Mouse (Mus musculus) layer of hippocampus, postnatal 10 days (tissue): ENCODE results near the gene Nek10. TPM values are rescaled to one million over a fixed set of nuclear protein-coding genes. Genes with fewer than 3 reads are reported as not detected.
"Not testable (repeated sequence)": the region's sequence is repeated elsewhere in the genome, so short reads cannot be mapped to it uniquely, and the experiment has no call there.

Experiments
- DNase-seq, 2 experiments: peaks; one replicate each; pipeline ENCODE4 v3.0.0; 2021; ENCODE audit warnings: low spot score in 2 of 2
- long read RNA-seq: library from polyadenylated mRNA; stranded (forward); transcript quantifications from one replicate; pipeline ENCODE4 v2.0.0, GENCODE M21; 2023
- total RNA-seq, 2 experiments: library from RNA; stranded (reverse); gene quantifications; 2 replicates each; pipeline ENCODE4 v1.2.3; 2021

Nek10 gene
- total RNA-seq = 1 to 10 TPM; 1.9 to 2.6 TPM
- long read RNA-seq = 0 reads

DNA sequence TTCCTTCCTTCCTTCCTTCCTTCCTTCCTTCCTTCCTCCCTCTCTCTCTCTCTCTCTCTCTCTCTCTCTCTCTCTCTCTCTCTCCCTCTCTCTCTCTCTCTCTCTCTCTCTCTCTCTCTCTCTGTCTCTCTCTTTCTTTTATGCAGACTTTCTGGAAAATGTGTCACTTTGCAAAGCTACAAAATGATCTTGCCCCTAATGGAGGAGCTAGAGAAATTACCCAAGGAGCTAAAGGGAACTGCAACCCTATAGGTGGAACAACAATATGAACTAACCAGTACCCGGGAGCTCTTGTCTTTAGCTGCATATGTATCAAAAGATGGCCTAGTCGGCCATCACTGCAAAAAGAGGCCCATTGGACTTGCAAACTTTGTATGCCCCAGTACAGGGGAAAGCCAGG lies at the start of gene Nek10:
Gene Nek10, plus strand, starts transcription at position 301 of the 400 bp plus-strand sequence.
- DNase-seq = not testable (repeated sequence)

DNA sequence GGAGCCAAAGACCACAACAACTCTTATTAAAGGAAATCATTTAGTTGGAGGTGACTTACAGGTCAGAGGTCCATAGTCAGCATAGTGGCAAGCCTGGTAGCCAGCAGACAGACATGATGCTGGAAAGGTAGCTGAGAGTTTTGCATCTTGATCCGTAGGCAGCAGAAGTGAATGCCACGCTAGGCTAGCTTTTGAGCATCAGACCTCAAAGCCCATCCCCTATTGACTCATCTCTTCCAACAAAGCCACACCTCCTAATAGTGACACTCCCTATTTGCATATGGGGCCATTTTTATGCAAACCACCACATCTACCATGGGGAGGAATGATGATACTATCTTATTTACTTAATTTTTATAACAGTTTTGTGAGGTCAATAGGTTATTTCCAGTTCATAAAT lies 22.0 kb upstream of the Nek10 start:
- no peak for DNase-seq

DNA sequence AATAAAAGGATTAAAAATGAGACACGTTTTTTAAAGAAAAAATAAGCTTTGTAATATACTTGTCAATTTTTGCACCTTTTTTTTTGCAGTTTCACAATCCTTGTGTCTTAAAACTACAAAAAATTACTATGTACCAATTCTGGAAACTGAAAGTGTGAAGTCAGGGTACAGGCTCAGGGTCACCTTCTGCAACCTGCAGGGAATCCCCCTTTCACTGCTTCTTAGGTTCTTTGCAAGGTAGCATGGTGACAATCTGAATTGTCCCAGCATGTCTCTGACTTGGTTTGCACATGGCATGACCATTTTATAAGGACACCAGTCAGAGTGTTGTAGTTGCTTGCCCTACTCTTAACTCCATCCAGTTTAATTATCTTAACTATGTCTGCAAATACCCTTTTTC lies 19.0 kb upstream of the Nek10 start:
- DNase-seq = no peak

DNA sequence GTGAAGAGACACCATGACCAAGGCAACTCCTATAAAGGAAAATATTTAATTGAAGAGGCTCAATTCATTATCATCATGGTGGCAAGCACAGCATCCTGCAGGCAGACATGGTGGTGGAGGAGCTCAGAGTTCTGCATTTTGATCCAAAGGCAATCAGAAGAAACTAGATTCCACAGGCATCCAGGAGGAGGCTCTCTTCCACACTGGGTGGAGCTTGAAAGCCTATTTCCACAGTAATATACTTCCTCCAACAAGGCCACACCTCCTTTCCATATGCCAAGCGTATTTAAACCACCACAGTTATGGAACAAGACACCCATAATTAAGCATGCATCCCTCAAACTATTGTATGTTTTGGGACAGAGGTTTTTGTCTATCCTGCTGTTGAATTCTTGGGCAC lies 16.2 kb upstream of the Nek10 start:
- DNase-seq = no peak

DNA sequence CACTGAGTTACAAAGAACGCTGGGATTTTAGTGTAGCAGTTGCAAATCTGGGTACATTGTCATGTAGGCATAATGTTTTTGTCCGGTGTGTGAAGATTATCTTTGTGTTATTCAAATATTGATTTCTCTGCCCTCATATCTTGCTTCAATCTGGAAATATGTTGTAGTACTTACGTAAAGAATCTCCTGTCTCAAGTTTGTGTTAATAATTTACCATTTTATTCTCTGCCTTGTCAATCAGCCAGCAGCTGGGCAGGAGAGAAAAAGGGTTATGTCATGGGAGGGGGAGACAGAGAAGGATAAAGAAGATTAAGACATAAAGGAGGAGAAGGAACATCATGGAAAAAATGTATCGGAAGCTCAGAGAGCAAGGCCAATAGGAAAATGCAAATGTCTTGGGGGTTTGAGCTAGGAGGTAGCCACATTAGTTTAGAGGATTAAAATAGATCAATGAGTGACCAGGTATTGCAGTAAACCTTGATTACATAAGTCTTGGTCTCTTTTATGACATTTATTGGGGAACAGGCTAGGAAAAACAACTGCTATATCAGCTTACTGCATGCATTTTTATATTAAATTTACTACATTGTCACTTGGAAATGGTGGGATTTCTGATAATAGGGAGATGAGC lies 13.3 kb upstream of the Nek10 start:
- DNase-seq = no peak

DNA sequence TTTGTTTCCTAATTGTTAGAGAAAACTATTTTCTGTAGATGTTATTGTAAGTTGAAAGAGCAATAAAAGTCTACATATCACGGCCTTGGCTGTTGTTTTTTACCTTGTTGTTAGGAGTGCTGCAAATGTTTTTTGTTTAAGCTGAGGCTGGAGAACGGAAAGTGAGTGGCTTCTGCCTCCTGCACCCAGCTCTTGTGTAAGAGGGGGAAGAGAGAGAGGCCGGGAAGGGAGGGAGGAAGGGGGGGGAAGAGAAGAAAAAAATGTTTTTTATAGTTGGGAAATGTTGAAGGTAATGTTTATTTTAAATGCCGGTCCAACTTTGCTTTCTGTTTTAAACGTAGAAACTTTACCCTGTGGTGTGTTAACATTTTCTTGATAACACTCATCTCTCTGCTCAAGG lies 3.4 kb upstream of the Nek10 start:
- no peak for DNase-seq

DNA sequence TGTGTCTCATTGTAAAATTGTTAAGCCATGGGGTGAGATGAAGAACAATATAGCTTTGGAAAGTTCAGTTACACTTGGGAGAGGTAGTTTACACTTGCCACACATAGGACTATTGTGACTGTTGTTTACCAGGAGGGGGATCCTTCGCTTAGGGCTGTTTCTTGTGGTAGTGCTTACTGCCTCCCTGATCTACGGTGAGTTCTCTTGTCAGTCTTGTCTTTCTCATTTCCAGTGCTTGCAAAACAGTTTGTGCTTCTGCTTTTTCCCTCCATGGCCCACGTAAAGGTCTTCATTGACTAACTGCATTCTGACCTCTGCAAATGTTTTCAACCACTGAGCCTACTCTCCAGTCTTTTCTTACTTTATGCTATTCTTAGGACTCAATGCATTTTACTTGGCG lies 2.9 kb upstream of the Nek10 start:
- DNase-seq = no peak

DNA sequence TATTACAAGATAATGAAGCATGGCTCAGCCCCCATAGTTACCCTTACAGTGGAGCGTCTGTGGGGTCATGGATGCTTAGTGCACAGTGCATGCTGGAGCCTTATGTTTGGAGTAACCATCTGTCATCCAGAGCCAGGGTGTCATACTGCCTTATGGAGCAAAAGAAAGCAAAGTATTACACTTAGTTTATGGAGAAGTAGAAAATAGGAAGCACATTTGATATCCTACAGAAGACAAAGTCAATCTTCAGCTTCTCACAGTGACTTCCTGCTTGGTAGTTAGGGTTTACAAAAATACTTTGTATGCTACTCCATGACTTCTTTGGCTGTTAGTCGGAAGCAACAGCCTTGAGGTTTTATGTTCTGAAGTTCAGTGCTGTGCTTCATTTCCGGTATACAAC lies 2.4 kb upstream of the Nek10 start:
- no peak for DNase-seq

DNA sequence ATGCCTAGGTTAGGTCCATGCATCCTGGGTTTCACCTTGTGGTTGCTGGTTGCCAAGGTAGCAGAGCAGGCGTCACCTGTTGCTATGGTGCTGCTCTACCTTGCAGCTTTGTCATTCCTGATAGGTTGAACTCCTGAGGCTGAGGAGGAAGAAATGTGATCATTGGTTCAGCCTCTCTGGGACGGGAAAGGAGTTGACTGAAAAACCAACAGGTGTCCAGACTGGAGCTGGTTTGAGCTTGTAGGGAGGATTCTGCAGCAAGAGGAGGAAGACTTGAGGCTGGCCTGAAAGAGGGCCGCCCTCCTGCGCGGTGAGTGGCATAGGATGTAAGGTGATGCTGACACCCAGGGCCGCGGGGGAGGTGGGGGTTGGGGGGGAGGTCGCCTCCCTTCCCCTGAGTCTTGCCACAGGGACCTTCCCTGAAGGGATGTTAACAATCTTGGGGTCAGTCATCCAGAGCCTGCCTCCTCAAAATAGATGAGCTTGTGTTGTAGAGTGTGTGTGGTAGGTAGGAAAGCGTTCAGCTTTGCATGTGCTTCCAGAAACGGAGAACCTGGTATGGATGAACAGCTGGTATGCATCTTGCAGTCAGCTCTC lies 804 bp downstream of the Nek10 start:
- peak; percentile 27 to 28 for DNase-seq

DNA sequence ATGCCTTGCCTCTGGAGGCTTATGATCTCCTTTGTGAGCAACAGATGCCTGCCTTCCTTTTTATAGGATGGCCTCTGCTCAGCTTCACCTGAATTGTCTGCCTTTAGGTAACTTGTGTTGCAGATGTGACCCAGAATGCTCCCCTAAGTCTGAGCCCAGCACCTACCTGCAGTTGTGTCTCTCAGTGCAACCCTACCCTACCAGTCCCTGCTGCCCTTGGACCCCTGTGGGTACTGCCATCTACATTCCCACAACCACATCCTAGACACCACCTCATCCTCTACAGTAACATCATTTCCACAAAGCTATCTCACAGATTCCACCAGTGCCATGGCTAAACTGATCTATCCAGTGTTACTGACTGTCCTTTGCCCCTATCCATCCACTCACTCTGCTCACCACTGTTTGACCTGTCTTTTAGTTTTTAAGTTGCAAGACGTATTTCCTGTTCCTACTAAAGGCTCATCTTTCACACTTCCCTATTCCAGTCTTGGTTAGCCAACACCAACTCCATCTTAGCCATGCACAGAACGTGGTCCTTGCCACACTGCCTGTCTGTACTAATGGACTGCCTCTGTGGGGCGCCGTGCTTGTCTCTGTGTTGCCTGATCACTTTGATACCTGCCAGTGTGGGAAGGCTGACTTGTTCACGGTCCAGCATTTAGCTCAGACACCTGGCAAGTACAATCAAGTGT lies 1.4 kb downstream of the Nek10 start:
- DNase-seq = no peak

DNA sequence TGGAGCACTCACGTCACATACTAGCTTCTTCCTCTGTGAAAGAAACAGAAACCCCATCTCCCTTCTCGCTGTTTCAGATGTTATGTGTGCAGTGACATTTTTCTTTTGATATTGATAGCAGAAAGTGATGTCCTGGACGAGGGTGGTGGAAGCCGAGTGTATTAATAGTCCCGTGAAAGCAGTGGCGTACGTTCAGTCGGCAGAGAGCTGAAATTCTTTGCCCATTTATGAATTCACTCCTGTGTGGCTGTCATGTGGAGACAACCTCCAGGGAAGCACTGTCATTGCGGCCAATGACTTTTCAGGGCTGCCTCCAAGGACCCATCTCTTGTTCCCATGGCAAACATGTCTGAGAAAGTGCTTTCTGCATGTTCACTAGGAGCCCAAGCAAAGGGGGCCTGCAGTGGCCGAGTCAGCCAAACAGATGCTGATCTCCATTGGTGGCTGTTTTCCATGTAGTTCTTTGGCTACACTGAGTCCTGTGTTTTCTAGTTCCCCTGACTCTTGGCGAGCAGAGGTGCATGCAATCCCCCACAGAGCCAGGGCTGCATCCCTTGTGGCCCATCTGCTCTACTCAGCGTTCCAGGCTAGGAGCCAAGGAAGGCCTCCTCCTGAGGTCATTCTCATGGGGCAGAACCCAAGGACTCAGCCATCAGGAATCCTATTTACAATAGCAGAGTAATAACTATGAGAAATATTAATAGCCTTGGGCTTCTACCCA lies 29.5 kb downstream of the Nek10 start:
- peak; percentile 69 to 73 for DNase-seq

DNA sequence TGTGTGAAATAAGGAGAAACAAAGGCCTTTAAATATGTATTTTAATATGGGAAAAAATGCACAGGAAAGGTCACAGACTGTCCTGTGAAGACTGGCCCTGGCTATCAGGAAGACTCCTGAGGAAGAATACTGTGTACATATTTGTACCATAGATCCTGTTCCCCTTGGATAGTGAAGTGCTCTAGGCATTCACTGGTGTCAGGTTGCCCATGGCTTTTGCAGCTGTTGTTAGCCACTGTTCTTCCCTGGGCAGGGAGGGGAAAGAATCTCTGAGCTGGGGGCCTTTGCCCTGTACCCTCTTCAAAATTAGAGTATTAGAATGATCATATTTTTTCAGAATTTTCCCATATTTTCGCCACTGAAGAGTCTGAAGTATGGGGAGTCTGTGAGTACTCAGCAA lies 30.3 kb downstream of the Nek10 start:
- DNase-seq = no peak

DNA sequence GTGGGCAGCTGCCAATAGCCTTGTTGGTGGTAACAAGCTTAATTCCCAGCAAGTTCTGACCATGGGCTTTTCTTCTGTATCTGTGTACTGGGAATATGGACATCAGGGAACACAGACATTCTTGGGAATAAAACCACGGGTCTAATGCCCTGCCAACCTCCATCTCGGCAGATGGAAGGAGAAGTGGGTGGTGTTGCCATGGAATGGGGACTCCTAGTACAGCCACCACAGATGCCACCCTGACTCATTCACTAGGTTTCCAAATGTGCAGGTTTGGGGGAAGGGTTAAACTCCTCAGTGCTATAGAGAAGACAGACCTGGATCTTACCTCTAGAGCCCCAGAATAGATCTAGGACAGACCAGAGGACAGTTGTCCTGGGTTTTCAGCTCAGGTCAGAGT lies 31.1 kb downstream of the Nek10 start:
- DNase-seq = no peak

DNA sequence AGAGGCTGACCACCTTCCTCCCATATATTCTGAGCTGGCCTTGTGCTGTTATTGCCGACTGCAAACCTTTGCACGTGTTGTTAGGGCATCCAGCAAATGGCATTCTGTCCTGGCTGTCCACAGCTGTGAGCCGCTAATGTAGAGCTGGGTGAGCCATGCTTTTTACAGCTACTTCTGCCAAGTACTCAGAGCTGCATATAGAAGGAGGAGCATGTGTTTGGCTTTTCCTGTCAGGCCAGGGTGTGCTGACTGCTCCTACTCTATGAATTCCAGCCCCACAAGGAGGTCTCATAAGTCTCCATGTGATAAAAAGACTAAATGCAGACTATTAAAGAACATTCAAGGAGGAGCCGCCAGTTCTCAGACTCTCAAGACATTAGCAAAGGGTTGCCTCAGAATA lies 34.4 kb downstream of the Nek10 start:
- no peak for DNase-seq

DNA sequence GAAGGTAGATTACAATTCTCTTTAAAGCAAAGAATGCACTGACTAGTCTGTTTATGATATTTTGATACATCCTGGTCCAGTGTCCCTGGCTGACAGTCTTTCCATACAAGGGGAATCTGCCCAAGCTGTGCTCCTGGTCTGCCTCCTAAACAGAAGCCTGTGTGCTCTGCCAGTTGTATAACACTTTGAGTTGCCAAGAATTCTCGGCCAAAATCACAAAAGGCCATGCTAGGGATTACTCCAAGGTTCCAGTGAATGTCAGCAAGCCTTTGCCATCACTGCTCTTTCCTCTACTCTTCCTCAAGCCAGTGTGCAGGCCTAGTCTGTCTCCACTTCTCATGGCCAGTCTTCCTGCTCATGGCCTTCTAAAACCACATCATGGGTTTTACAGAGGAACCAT lies 34.9 kb downstream of the Nek10 start:
- DNase-seq = no peak

DNA sequence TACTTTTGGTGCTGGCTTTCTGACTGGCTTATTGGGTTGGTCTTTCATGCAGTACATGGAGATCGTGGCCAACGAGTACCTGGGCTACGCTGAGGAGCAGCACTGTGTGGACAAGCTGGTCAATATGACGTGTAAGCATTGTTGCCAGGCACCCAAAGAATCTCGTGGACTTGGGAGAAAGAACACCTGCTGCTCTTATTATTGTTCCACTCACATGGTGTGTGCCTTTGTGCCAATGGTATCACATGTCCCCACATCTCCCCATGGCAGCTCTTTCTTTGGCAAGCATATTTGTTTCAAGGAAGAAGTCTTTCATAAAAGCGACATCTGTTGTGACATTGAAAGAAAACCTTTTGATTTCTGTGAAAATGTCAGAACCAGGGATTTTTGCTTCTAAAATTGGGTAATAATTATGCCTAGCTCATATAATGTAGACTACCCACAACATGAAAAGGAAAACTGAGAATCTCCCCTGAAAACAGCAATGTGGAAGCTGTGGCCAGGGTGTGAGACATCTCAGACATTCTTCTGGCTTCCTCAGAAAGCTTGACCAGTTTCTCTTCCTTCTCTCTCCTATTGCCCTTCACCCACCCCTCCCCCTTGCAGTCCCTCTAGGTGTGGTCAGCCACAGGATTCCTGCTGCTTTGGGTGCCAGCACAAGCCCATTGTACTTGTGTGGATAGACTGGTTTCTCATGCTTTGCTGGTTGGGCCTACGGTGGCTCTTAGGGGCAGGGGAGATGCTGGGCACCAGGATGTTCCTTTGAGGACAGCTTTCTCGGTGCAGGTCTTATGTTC lies 39.7 kb downstream of the Nek10 start:
- no peak for DNase-seq

DNA sequence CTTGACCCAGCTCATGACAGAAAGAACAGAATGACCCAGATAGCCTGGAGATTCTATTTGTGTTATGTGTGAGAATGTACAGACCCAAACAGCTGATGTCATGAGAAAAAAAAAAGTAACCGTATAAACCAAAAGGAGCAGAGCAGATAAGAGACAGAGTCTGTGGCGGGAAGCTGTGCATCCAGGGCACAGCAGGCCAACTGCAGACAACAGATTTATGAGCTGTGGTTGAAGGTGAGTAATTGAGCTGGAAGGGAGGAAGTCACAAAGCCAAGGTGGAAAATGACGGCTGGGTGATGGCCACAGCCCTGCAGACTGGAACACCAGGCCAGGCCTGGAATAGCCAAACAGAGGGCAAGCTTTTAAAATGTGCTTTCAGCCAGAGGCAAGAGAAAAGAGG lies 49.6 kb downstream of the Nek10 start:
- DNase-seq = no peak

DNA sequence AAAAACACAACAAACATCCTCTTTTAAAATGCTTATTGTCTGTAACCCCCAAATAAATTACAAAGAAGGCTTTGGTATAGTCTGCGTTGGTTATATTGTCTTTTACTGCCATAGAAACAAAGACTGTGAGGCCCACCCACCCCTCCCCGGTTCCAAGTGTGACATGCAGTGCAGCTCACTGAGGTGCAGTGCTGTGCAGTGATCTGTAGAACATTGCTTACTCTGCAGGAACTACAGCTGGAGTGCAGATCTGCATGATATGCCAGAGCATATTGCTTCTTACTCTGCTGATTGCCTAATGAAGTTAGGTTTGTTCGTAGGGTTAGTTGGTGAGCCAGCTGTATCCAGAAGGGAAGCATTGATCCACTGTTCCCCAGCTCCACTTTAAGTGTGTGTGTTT lies 57.1 kb downstream of the Nek10 start:
- no peak for DNase-seq

DNA sequence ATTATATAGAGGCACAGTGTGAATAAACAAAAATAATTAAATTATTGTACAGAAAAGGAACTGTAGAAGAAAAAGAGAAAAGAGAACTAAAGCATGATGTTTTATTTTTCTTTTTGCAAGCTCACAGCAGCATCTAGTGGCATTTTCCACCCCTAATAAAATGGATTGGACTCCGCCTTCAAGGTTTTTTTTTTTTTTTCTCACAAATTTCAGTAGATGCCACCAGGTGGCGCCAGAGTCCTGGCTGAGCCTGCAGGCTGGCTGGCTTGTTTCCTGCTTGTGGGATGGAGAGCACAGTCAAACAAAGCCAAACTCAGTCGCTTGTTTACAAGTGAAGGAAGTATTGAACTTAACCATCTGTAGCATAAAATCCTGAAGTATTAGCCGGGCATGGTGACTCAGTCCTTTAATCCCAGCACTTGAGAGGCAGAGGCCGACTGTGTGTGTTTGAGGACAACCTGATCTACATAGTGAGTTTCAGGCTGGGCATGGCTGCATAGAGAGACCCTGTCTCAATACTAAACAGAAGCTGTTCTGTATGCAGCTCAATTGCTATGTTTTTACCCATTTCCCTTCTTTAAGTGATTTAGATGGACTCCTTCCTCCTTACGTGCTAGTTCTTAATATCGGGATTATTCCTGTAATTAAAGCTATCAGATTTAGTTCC lies 60.6 kb downstream of the Nek10 start:
- peak; percentile 89 to 92 for DNase-seq

DNA sequence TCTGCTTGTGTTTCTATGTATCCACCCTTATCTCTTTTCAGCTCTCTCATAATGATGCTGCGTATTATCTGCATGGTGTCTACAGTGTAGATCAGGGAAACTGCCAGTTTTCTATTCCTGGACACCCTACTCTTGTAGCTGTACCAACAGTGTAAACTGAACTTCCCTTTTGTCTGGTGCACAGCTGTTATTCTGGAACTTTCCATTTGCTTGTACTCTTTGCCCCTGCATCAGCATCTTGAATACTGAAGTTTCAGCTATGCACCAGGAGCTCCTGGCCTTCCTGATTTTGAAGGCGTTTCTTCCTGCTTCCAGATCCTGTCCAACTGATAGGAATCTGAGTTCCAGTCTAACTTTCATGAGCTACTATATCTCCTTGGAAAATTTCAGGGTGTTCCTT lies 66.0 kb downstream of the Nek10 start:
- no peak for DNase-seq

DNA sequence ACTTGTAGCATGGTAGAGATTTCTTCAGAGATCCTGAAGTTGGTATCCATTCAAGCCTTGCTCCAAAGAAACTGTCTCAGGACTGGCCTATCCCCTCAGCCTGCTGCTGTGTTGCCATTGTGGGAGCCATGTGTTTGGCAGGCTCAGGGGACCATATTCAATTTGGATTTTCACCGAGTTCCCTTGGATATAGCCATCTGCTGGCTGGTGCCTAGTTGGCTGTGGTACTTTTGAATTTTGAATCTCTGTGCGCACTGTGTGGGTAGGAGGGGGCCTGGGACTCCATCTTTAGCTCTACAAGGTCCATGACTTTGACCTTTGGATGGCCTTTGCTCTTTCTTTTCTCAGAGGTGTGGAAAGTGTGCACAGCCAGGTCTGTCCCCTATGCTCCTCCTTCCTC lies 66.8 kb downstream of the Nek10 start:
- no peak for DNase-seq
